Mouse (Mus musculus) cerebellum, adult 2 months (tissue): ENCODE results near the gene Rnf222.

Source experiments
- CTCF ChIP-seq: fragments of 200-500 bp; IDR thresholded peaks from 2 replicates; pipeline ENCODE4 v1.5.1; 2011; ENCODE audit warnings: low read depth, mild to moderate bottlenecking, control low read depth, low read length, moderate library complexity, borderline replicate concordance; ENCODE audit not compliant: insufficient read depth
- POLR2A ChIP-seq: fragments of 200-500 bp; IDR thresholded peaks from 2 replicates; pipeline ENCODE4 v1.6.1; 2011; ENCODE audit warnings: low read length, control low read depth, borderline replicate concordance; ENCODE audit not compliant: insufficient read depth

DNA sequence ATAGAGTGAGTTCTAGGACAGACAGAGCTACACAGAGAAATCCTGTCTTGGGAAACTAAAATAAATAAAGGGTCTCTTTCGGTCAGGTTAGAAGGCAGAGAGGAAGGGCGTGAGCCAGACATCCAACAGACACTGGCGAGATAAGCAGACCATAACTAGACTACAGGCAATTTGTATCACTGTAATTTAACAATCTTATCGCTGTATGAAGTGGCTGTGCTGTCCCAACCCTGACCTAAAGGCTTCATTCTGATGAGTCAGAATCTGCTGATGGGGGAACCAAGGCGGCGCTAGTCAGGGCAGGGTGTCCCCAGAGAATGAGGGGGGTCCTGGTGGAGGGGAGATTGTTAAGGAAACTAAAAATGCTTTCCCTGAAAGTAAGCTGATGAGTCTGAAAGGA is 10.4 kb downstream of the Rnf222 start:
- TF ChIP-seq CTCF (no peak), POLR2A (no peak)
